Mouse (Mus musculus) NIH3T3 (cell line): ENCODE data around the gene Olfr557.

Experiments
- DNase-seq: peaks from one replicate; pipeline ENCODE4 v3.0.0-alpha.2; 2012; ENCODE audit warnings: low read depth

The Olfr557 gene

DNA sequence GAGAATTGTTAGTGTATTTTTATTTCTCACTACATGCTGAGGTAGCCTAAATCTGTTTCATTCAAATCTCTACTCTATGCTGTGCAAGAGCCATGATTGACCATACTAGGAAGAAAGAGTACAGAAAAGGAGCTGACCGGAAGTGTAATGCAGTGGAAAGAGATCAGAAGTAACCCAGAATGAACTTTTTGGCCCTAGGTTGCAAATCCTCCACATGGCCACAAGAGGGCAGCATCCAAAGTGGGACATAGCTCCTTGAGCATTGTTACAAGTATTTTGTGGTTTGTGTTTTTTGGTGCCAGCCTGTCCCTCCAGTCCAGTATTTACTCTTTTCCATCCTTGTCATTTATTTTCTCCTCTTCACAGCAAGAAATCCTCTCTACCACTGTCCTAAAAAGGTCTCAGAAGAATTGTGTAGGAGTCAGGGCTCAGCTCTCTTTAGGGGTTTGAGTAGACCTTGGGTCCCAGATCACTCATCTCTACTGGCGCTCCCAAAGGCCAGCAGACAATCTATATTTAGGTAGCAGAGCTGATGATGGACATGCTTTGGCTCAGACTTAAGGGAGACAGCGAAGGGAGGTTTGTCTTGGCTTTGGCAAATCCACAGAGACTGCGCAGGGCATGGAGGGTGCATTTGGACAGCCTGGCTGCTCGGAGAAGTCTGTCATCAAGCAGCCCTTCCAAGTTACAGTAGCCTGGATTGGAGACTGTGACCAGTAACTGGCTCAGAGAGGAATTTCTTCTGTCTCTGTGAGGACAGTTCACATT is at the start of gene Olfr557:
Gene Olfr557 (plus strand): TSS at position 553 of the 768 bp plus-strand sequence.
- DNase-seq, result peak; percentile 62

DNA sequence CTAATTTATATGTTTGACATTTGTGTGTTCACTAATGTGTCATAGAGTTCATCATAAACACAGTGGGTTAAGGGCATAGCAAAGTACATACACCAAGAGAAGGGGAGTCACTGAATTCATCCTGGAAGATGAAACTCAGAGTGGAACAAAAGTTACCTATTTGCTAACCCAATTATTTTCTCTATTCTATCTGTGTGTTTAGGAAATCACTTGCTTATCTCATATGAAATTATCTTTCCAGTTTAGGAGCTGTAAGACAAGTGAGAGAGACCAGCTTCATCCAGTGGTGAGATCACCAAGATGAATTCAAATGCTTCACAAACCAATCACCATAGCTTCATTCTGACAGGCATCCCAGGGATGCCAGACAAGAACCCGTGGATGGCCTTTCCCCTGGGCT is 37.2 kb upstream of the Olfr557 start, which contains the start of gene Olfr555:
Gene Olfr555 (plus strand): TSS at position 301 of the 400 bp plus-strand sequence.
- DNase-seq, result no peak

DNA sequence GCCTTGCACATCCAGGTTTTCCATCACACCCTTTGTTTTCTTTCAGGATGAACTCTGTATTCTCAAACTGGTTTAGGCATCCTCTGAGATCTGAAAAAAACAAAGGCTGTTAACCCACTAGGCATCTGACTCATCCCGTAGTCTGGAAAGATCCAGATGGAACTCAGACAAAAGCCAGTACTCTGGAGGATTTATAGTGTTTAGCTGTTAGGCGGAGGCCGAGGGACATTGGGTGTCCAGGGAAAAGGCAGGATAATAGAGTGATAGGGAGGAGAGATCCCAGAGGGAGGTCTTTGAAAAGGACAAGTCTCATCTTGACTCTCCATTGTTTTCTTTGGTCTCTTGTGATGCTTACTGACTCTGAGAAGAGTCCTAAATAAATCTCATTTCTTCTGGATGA is 31.1 kb upstream of the Olfr557 start, which contains the start of gene Olfr556:
Gene Olfr556 (plus strand): TSS at position 301 of the 400 bp plus-strand sequence.
- no peak for DNase-seq

DNA sequence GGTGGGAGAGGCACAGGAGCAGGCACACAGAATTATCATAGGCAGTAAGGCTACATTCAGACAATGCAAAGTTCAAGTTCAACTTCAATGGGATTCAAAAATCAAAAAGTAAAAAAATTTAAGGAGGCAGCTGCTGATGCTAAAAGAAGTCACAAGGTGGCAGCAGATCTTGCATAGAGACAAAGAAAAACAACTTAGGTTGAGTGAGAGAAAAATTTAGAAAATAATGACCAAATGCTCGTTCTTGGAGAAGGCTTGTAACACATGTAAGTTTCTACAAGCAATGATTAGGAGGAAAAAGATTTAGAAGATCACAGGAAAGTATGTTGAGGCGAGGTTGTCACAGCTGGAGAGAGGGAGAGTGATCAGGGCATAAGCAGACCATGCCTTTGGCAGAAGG is 30.3 kb upstream of the Olfr557 start:
- DNase-seq, result peak; percentile 53

DNA sequence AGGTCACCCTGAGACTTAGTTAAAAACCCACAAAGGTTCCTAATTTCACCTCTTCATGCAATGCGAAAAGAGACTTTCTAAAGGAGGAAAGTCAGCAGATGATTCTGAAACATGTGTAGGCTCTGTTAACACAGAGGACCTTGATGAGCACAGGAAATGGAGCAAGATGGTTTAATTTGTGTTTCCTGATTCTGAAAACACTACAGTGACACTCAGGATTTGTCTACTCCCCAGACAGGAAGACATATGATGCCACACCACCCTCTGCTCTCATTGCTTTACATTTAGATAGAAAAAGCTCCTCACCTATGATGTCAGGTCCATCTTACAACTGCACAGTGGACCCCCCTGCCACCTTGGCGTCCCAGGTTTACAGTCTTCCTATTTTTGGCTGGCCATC is 19.5 kb upstream of the Olfr557 start:
- DNase-seq, result no peak

DNA sequence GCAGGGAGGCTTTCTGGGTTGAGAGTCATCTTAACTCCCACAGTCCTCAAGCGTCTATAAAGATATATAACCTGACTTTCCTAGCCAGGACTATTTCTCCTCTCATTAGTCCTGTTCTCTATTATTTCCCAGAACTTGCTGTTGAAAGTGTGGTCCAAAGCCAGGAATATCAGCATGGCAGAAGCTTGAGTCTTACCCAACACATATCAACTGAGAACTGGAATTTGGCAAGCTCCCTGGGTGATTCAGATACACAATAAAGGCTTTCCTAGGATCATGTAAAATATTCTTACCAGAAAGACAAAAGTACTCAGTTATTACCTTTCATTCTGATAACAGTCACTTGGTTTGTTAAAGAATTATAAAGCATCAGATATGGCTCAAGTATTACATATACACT is 13.8 kb upstream of the Olfr557 start:
- peak; percentile 64 for DNase-seq

DNA sequence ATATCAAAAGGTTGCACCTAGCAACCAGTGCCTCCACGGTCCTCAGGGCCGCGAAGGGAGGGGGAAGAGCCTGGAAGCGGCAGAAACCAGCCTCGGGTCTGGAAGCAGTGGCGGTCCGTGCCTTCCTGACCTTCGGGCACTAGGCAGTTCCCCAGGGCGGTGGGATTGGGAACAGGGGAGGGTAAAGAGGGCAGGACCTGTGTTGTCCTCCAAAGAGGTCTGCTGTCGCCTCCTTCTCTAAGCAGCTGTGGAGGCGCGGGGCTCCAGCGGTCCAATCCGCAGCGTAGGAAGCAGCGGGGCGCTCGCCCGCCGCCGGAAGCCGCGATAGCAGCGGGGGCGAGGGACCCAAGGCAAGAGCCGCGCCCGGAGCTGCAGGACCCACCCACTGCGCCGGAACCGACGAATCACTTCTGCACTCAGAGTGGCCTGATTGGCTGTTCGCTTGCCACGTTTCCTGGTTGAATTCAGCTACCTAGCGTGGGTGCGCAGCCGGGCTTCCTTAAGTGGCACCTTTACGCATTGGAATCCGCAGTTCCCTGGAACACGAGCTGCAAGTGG is 8.7 kb upstream of the Olfr557 start, which contains the start of gene Trim68:
Gene Trim68 (minus strand): TSS at position 384 of the 558 bp plus-strand sequence.
- DNase-seq, result peak; percentile 87

DNA sequence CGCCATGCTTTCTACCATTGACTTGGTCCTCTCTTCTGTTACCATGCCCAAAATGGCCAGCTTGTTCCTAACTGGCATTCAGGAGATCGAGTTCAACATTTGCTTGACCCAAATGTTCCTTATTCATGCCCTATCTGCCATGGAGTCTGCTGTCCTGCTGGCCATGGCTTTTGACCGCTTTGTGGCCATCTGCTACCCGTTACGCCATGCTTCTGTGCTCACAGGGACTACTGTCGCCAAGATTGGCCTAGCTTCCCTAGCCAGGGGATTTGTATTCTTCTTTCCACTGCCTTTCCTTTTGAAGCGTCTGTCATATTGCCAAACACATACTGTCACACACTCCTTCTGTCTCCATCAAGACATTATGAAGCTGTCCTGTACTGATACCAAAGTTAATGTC is 2.8 kb downstream of the Olfr557 start:
- DNase-seq, result no peak

DNA sequence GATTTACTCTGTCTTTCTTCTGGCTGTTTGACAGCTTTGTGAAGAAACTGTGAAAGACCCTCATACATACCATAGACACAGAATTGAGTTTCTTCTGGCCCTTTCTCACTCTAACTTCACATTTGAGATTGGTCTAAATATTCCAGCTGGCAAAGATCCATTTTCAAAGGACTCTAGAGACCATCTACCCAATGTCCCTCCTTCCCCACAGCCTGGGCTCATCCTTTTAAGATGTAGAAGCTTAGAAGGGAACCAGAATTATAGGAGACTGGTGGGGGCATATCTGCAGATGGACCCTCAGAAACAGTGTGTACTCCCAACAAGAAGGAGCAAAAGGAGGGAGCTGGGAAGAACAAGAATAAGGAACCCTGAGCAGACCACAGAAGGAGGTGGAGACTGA is 6.2 kb downstream of the Olfr557 start, which contains the start of gene Olfr558:
Gene Olfr558 (plus strand): TSS at position 301 of the 400 bp plus-strand sequence.
- no peak for DNase-seq

DNA sequence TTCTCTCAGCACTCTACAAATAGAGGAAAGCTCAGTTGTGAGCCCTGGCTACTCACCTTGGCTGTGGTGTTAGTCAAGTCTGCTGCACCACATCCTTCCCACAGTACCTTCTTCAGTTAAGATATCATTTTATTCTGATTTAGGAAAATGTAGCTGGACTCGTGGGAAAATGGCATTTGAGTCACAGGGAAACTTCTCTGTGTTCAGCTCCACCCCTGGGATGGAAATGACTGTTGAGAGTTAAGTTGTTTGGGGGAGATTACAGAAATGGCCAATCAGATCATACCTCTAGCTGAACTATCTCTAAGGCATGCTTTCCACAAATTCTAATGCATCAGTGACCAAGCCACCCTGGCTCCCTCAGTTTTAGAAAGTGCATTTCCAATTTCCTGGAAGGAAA is 23.3 kb downstream of the Olfr557 start, which contains the start of gene Olfr33:
Gene Olfr33 (minus strand): TSS at position 101 of the 400 bp plus-strand sequence.
- no peak for DNase-seq

DNA sequence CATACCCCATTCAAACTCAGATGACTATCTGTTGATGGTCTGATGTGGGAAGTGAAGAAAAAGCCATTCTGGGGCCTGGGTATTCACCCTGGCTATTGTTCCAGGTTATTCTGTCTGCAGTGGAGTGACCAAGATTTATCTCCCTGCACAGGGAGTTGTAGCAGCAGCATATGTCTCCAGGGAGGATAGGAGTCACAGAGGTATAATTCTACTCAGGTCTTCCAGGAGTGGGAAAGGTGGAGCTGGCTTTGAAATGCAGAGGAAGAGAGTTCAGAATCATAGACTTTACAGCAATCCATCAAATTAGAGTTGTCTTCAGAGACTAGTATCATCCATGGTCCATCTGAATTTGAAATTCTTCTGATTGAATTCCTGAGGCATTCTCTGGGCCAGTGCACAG is 31.7 kb downstream of the Olfr557 start, which contains the start of gene Olfr559:
Gene Olfr559 (minus strand): TSS at position 101 of the 400 bp plus-strand sequence.
- DNase-seq, result no peak

DNA sequence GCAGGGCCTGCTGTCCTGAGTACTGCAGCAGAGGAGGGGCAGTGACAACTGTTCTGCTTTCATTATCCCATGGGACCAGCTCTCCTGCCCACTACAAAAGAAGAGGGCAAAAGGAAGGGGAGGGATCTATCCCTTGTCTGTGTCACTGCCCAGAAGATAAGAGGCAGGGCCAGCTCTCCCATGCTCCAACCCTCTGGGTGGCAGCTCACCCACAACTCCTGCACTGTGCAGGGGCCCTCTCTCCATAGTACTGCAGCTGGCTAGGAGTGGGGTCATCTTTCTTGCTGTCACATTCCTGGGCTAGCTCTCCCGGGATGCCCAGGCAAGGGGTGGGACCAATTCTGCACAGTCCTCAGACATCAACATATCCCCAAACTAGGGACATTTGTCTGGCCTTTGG is 38.1 kb downstream of the Olfr557 start:
- DNase-seq, result no peak

DNA sequence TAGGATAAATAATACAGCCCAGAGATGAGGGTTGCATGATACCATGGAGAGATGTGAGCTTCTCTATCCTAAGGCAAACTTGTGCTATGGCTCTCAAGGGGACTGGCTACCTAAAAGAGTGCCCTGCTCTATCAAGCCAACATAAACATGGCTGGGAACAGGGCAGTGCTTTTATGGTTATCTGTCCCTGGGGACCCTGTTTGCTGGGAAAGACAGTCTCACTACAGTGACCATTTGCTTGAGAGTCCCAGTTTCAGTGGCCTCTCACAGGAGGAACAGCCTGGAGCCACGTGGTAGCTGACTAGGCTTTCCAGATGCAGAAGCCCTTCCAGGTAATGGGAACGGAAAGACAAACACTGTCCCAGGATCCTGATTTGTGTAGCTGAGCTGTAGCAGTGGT is 42.0 kb downstream of the Olfr557 start:
- no peak for DNase-seq
